Mouse (Mus musculus): Measurements from ENCODE around the gene Prdm16.

Prdm16 gene

DNA sequence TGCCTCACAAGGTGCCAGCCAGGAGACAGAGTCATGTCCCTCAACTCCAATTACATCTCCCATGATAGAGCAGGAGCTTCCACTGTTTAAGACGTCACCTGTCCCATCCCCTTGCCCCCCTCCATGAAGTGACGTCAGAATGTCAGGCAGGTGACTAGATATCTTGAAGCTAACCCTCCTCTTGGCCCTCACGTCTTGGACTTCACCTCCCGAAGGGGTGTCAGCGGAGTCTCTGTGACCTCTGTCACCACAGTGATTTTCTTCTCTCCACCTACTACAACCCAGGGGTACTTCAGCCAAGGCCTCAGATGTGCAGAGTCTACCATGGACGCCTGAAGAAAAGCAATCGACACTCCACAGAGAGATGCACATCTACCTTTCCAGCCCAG lies 32.2 kb downstream of the Prdm16 start:
- no peak for DNase-seq (ENCODE audit: extremely low spot score, low read depth, low spot score)

DNA sequence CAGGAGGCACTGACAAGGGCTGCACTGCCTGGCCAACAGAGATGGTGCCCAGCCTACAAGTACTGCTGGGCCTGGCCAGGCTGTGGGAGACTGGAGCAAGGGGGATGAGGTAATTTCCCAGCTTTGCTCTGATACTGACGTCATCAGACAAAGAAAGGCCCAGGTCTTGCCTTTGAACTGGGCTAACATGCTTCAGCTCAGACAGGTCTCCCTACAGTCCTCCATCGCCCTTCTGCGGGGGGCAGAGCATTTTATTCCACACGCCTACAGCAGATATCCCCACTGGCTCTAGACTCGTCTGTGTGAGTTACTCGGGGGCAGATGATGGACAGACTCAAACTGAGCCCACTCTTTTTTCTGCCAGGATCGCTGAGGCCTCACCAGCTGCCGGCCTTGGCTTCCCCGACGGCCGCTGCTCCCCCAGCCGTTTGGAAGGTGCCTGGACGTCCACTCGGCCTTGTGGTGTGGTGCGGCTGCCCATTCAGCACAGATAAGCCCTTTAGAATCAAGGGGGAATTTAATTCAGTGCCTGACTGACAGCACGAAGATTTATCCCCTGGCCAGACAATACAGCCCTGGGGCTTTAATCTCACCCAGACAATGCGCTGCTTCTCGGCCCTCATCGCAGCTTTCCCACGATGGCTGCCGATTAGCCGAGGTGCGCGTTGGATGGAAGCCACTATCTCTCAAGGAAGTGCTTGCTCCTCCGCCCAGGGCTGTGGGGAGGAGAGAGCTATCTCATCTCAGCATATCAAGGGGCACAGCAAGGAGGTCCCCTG lies 32.8 kb downstream of the Prdm16 start:
- no peak for DNase-seq (ENCODE audit: extremely low spot score, low read depth, low spot score)

DNA sequence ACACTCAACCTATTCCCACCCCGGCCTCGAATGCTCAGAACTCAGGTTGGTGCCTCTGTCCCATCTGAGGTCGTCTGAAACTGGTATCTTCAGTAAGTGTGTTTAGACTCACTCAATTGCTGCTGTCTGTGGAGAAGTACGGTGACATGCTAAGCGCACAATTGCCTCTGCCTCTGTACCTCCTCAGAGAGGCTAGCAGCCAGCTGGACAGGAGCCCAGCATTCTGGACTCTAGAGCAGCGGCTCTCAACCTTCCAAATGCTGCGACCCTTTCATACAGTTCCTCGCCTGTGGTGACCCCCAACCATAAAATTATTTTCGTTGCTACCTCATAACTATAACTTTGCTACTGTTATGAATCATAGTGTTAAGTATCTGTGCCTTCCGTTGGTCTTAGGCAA lies 34.3 kb downstream of the Prdm16 start:
- no peak for DNase-seq (ENCODE audit: extremely low spot score, low read depth, low spot score)

DNA sequence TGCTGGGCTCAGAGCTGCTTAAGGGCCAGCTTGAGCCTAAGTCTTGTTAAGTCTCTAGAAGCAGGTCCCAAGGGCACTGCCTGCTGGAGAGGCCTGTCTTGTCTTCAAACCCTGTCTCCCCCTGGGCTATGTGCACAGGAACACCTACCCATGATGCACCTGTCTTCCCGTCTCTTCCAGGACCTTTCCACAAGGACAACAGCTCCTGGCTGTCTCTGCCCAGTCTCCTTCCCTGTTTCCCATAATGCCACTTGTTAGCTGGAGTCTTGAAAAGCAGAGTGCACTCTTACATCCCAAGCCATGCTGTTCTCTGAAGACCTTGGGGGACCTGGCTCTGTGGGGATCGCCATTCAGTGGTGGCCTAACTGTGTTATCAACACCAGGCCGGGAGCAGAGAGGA lies 35.7 kb downstream of the Prdm16 start:
- DNase-seq (ENCODE audit: extremely low spot score, low read depth, low spot score), result no peak

DNA sequence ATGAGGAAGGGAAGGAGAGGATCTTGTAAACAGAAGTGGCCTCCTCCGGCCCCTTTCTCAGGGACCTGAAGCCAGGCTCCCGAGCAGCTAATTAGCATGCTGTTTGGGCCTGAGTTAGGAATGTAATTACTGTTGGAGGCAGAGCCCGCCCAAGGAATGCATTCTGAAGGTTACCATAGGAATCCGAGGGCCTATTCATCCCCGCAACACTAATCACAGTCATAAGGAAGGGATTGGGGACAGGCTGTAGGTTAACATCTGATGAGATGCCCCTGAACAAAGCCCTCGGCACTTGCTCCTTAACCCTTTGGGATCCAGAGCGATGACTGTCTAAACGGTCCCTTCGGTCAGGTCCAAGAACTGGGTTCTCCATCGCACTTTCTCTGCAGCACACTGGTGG lies 36.7 kb downstream of the Prdm16 start:
- peak; percentile 28 for DNase-seq (ENCODE audit: extremely low spot score, low read depth, low spot score)

DNA sequence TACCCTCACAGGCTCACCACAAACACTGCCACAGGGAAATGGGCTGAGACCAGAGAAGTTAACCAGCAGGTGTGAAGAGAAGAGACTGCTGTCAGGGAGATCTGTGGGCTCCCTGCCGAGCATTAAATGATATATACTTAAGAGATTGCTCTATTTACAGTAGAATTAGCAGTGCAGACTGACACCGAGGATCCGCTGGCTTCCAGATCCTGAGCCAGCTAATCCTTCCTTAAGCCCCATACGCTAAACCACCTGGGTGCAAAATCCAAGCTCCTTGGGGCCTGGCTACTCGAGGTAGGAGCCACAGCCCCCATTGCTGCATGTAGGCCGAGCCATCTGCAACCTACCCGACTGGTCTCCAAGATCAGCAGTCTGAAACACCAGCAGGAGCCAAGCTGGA lies 38.3 kb downstream of the Prdm16 start:
- DNase-seq (ENCODE audit: extremely low spot score, low read depth, low spot score), result no peak

DNA sequence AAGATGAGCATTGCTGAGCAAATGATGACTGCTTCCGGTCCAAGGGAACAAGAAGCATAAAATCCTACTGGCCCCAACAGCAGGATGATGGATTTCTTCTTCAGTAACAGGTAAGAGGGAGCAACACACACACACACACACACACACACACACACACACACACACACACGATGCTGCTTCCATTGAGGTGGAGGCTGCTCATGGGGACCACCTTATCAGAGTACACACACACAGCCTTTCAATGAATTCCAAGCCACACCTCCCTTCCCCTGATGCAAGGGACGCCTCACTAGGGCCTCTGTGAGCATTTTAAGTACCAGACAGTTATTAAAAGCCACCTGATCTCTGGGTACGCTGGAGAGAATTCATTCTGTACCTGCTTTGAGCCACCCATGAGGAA lies 39.9 kb downstream of the Prdm16 start:
- no peak for DNase-seq (ENCODE audit: extremely low spot score, low read depth, low spot score)

DNA sequence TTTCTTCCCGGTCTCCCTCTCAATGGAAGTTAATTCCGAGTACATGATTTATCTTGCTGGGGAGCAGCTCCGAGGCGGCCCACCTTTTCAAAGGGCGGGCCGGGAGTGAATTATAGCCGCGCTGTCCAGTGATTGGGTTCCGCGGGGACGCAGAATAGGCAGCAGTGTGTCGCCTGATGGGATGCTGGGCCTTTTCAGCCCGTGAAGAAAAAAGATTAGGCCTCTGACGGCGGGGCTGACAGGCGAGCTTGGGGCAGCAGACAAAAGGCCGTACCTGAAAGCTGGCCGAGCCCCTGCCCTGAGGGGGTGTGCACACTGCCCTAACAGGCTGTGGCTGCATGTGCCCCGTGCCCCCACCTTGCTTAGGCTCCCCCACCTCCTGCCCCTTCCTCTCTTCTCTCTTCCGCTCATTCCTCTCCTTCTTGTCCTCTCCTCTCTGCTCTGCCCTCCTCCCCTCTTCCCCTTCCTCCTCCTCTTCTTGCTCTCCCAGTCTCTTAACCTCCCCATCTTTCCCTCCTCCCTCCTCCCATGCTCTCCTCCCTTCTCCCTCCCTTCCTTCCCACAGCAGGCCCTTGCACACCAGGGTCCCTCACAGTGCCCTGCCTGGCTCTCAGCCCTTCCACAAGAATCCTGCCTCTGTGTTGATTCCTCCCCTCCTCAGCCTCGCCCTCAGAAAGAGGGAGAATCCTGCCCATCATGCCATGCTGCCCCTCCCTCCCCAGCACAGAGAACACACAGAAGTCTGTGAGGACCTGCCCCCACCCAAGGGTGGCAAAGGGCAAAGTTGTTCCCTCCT lies 41.7 kb downstream of the Prdm16 start:
- no peak for DNase-seq (ENCODE audit: extremely low spot score, low read depth, low spot score)

DNA sequence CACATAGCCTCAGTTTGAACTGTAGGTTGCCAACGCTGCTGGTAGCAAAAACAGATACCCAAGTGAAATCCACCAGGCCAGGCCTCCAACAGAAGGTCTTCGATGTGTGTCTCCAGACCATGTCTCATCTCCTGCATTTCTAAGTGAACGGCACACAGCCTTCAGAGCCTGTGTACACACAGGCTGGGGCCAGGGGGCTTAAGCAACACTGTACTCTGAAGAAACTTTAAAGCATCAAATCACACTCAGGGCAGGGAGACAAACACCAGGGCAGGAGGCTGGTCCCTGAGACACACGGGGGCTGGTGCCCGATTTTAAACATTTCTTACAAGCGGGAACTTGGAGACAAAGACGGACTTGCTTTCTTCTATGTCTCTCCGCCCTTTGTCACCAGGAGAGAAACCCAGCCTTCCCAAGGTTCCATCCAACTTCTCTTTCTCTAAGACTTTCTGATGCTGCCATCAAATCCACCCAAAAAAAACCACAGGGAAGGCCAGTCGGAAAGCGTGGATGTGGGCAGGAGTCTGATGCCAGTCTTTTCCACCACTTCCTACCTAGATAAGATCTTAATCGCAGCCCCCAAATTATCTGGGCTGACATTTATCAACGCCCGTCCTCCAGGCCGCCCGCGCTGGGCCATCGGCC lies 42.4 kb downstream of the Prdm16 start:
- DNase-seq (ENCODE audit: extremely low spot score, low read depth, low spot score), result no peak

DNA sequence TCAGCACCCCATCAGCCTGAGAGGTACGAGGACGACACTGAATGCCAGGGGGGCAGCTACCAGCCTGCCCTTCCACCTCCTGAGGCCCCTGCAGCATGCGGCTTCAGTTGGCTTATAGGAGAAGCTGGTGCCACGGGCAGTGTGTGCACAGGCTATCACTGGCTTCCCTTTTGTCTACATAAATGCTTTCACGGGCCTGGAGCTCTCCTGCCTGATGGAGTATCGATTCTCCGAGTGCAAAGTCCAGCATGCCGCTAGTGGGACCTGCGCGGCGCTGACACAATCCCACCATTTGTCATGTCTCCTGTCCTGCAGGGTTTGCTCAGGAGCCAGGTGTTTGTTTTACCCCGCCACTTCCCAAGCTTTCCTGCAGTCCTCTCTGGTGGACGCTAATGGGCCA lies 44.1 kb downstream of the Prdm16 start:
- no peak for DNase-seq (ENCODE audit: extremely low spot score, low read depth, low spot score)

DNA sequence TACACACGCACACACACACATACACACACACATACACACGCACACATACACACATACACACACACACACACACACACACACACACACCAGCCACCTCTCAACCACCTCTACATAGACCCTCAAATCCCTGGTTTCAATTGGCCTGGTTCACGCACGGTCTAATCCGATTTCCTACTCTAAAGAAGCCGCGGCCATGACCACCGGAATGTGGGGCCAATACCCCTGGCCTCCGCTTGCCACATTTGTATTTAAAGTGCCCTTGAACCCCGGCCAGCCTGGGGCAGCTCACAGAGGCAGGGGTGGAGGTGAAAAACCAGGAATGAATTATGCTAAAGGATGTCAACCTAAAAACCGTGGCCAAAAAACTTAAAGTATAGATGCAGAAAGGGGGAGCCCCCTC lies 45.8 kb downstream of the Prdm16 start:
- DNase-seq (ENCODE audit: extremely low spot score, low read depth, low spot score), result no peak

DNA sequence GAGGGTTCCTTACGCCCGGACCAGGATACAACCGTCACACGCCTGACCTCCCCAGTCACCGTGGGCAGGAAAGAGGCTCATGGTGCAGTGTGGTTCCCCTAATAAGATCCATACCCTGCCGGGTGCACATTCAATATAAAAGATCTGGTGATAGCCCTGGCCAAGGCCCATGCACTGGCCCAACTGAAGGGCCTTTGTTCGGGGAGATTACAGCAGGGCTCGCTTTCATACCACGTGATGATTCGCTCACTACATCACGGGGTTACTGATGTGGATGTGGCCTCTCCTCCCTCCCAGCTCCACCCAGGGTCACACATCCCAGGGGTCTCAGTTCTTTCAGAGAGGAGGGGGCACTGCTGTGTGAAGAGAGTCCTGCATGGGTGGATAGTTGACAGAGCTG lies 50.3 kb downstream of the Prdm16 start:
- DNase-seq (ENCODE audit: extremely low spot score, low read depth, low spot score), result no peak

DNA sequence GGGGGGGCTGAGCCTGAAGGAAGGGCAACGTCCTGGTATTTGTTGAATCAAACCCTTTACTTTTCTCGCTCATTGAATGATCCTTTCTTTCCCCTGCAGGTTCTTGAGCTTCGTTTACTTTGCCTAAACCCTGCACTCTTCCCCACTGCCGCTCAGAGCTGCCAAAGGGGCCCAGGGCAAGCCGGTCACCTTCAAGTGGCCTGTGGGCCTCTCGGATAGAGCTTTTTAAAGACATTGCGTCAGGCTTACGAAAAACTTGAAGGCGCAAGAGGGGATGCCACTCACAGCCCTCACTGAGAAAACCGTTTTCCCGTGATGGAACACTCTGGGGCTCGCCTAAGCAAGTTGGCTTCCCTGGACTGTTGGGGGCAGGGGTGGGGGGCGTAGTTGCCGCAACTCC lies 50.9 kb downstream of the Prdm16 start:
- DNase-seq (ENCODE audit: extremely low spot score, low read depth, low spot score), result no peak

DNA sequence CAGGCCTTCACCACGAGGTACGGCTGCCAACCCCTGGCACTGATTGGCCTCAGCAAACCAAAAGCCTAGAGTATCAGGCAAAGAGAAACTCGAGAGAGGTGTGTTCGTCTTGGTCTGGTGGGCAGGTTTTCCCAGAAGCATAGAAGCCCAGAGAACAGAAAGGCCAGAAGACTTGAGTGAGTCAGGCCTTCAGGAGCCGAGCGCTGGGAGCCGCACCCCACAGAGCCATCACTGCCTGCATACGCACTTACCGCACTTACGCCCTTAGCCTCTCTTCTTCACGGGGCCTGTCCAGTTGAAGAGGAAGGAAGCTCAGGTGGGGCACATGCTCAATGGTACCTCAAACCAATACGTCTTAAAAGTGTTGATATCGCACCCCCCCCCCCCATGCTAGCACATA lies 53.0 kb downstream of the Prdm16 start:
- DNase-seq (ENCODE audit: extremely low spot score, low read depth, low spot score), result no peak

DNA sequence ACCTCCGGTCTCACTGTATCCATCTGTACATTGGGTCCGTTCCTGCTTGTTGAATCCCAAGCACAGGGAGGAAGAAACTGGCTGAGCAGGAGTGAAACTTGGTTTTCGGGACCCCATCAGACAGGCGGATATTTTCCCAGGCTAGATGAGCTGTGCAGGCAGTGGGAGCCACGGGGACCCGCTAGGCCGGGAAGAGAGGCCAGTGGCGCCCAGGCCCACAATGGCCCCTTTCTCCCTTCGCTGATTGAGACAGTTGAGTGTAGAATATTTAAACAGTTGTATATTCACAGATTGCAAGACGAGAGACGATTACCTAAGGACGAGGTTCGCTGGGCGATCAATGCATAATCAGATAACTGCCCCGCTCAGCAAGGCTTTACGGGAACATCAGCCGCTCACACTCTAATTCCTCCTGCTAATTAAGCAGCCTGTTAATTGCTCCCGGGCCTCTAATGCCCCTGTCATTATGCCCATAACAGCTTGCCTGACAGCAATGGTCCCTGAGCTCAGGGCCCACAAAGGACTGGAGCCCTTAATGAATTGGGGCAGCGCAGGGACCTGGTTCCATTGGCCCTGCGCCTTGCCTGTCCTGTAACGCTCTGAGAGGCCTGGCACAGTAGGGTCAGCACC lies 54.0 kb downstream of the Prdm16 start:
- DNase-seq (ENCODE audit: extremely low spot score, low read depth, low spot score), result no peak

DNA sequence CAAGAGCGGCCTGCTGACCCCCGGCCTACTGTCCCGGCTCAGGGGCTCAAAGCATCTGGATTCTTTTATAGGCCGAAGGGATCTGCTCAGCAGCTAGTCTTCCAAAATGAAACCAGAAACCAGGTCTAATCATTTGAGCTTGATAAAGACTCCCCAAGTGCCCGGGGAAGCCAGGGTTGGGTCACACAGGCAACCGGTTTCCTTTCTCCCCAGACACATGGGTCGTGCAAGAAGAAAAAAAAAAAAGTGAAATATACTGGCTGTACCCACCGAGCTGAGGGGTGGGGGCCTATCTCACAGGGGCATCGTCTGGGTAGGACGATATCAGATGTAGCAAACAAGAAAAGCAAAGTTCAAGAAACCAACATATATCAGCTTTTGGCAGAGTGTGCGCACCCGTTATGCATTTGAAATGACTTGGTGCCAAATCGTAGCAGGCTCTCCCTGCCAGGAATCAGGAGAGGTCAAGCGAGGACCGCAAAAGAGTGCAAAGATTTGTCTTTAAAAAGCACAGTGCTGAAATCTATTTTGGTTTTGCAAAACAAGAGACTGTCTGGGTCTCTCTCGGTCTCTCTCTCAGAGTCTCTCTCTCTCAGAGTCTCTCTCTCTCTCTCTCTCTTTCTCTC lies 55.3 kb downstream of the Prdm16 start:
- DNase-seq (ENCODE audit: extremely low spot score, low read depth, low spot score), result no peak

DNA sequence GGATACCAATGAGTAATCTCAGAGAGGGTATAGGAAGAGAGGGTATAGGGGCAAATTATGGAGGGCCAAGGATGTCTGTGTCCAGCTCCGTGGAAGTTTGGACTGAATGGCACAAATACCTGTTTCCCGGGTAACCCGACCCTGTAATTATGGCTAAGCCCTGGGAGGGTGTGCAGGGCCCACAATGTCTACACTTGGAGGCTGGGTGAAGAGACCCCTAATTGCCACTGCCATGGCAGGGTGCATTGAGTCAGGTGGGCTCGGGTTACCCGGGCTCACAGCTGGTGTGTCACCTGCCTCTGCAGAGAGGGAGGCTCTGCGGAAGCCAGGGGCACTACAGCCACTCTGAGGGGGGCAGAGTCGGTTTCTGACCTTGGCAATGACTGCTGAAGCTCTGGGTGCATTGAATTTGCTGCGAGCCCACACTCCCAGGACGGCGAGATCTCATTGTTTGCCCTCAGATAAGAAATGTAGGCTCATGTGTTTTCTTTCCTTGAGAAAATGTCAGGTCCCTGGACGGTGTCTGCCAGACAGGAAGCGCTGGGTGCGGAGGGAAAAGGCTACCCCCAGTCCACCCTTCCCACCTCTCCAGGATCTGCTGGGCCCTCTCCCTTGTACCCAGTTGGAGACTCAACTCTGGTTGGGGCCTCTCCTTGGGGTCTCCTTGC lies 62.3 kb downstream of the Prdm16 start:
- no peak for DNase-seq (ENCODE audit: extremely low spot score, low read depth, low spot score)

DNA sequence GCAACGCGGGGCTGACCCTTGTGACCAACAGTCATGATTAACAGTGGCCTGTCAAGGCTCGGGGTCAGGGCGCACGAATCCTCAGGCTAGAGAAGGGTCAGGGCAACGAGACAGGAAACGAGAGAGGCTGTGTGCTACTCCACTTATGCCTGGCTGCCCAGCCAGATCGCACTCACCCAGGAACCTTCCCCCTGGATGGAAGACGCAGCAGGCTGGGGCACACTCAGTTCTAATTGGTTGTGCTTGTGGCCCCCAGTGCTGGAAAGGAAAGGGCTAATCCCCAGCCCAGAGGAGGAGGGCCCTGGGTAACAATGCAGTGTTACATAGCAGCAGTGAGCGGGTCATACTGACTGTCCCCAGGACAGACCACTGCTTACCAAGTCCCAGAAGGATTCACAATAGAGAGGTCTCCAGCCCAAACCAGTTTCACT lies 66.2 kb downstream of the Prdm16 start:
- DNase-seq (ENCODE audit: extremely low spot score, low read depth, low spot score), result no peak

DNA sequence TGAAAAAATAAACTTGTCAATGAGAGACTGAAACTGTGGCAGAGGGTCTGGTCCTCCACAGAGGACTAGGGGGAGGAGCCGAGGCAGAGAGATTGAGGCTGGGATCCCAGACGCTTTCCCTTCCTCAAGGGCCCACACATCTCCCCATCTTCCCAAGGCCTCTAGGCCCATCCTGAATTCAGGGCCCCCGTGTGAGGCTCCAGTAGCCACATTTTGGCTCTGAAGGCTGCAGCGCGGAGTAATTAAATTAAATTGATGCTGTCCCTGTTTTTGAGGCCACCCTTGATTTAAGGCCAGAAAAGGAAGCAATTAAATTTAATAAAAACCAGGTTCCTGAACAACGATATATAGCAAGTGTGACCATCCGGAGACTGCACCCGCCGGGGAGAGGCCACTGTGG lies 66.8 kb downstream of the Prdm16 start:
- no peak for DNase-seq (ENCODE audit: extremely low spot score, low read depth, low spot score)

DNA sequence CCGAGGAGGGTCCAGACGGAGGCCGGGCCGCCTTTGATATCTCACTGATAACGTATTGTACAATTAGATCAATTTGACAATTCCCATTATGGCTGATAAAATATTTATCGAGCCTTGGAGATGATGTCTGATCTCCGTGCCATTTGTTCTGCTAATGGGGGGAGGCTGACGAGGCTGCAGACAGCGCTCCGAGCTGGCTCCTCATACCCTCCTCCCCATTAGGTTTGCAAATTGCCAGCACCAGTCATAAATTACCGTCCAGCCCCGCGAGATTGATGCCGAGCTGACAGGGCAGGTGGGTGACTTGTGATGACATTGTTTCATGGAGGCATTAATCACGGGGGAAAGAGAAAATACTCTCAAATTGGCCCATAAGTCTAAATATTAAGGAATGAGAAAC lies 67.9 kb downstream of the Prdm16 start:
- DNase-seq (ENCODE audit: extremely low spot score, low read depth, low spot score), result no peak

DNA sequence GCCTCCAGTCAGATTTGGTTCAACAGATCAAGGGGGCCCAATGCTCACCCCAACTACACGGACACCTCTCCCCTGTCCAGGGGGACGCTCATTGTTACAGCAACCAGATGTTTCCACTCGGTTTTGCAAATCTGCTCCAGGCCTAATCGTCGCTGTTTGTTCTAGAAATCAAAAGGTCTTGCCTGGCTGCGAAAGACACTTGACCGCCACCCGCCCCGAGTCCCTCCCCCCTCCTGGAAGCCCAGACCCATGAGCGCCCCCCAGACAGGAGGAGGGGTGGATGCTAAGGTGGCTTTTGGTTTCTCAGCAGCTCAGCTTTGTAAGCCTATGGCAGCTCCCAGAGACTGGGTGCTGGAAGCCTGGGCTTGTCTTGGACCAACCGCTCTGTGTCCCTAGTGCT lies 68.7 kb downstream of the Prdm16 start:
- no peak for DNase-seq (ENCODE audit: extremely low spot score, low read depth, low spot score)
